Mouse (Mus musculus) embryonic facial prominence, embryonic 15.5 days (tissue): ENCODE measurements at regions not wholly inside any gene's neighbourhood (a gene's known extent, or its start where the extent isn't known, plus 50 kb on each side); places are given as distances from the start of the nearest gene placed in this dataset.

Experiments used
- ATAC-seq: fragments of 200-750 bp; cut with Nextera tagmentation; 2 replicates; pipeline ENCODE4 v1.8.0; 2017; ENCODE audit warnings: low read depth, moderate TSS enrichment; ENCODE audit not compliant: insufficient number of reproducible peaks, low FRiP score, low TSS enrichment
- H3K27ac ChIP-seq: fragments of 300-500 bp; sonication (generic); replicated peaks from 2 replicates; pipeline ENCODE4 v1.5.1; 2015; ENCODE audit warnings: mild to moderate bottlenecking, inconsistent platforms
- H3K27me3 ChIP-seq: fragments of 300-500 bp; sonication (generic); 2 replicates; pipeline ENCODE4 v1.6.1; 2015; ENCODE audit warnings: inconsistent platforms
- H3K36me3 ChIP-seq: fragments of 300-500 bp; sonication (generic); 2 replicates; pipeline ENCODE4 v1.6.1; 2015; ENCODE audit warnings: mild to moderate bottlenecking, inconsistent platforms
- H3K4me1 ChIP-seq: fragments of 300-500 bp; sonication (generic); 2 replicates; pipeline ENCODE4 v1.6.1; 2015; ENCODE audit warnings: inconsistent platforms
- H3K4me2 ChIP-seq: fragments of 300-500 bp; sonication (generic); replicated peaks from 2 replicates; pipeline ENCODE4 v1.6.1; 2015; ENCODE audit warnings: mild to moderate bottlenecking, inconsistent platforms
- H3K4me3 ChIP-seq: fragments of 300-500 bp; sonication (generic); replicated peaks from 2 replicates; pipeline ENCODE4 v1.5.1; 2015; ENCODE audit warnings: mild to moderate bottlenecking, inconsistent platforms
- H3K9ac ChIP-seq: fragments of 300-500 bp; sonication (generic); 2 replicates; pipeline ENCODE4 v1.6.1; 2015; ENCODE audit warnings: inconsistent platforms
- H3K9me3 ChIP-seq: fragments of 300-500 bp; sonication (generic); replicated peaks from 2 replicates; pipeline ENCODE4 v1.6.1; 2016; ENCODE audit warnings: inconsistent platforms
- WGBS: fragments of 180-500 bp; shearing (Covaris S2); methylation state at CpG from one replicate; pipeline ENCODE4 v1.1.7; 2015; 5-methylcytosine and 5-hydroxymethylcytosine counted together

DNA sequence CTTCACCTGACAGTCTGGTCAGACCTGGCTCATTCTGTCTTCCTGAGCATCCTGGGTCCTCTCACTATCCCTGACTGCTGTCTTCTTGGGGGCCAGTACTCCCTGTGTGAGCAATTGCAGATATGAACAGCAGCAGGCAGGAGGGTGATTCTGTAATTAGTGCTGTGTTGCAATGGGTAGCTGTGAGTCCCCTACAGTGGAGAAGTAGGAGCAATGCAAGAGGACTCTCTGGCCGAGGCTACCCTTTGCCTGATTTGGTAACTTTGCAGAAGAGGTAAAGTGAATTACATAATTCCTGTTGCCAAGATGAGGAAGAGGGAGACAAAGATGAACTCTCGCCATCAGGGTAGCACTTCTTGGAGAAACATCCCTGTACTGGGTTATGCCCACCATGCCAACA is 50.1 kb upstream of the Cxcr4 start:
- no peak overlapping the region for H3K27ac ChIP-seq
- no peaks in the 10 kb centered on the region for H3K9me3 ChIP-seq
- H3K36me3 ChIP-seq: no peaks in the 10 kb centered on the region
- H3K27me3 ChIP-seq: no peaks in the 10 kb centered on the region
- no peak overlapping the region for H3K4me3 ChIP-seq
- no peaks in the 10 kb centered on the region for H3K4me1 ChIP-seq
- H3K9ac ChIP-seq: no peak overlapping the region
- WGBS: 75% methylated on average over 2 of the region's 2 CpGs
- no peak for ATAC-seq
- no peak overlapping the region for H3K4me2 ChIP-seq
